Mouse (Mus musculus) retina, adult 2 months (tissue): ENCODE results near the gene Tomm34.

Source experiments
- DNase-seq: peaks from one replicate; pipeline ENCODE4 v3.0.0-alpha.2; 2012; ENCODE audit warnings: low read depth, low spot score

Tomm34 gene

DNA sequence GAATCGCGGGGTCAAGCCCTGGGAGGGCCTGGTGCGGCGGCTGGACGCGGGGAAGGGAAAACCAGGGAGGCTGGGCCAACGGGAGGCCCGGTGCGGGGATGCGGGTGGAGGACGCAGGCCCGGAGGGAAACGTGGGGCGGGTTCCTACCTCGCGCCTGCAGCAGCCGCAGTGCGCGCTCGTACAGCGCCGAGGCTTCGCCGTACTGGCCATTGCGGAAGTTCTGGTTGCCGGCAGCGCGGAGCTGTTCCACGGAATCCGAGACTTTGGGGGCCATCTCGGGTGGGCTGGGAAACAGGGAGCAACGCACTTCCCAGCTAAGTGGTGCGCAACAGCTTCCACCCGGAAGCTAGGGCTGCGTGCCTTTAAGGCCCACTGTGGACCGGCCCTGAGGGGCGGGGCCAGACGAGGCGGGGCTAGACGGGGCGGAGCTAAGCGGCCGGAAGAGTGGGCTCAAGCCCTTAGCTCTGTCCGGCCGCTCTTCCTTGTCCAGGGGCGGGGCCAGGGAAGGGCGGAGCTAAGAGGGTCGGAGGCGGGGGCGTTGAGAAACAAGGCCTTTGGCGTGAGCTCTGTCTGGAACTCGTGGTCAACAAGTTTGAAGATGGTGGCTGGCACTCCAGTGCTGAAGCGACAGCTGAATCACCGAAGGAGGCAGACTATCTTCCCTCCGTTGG lies at the start of gene Tomm34:
Gene Tomm34, minus strand, starts transcription at position 405 of the 672 bp plus-strand sequence.
- peak; percentile 85 for DNase-seq

GRCm38 (mm10) chr2:164119503-164119902 lies 48.5 kb upstream of the Tomm34 start:
- DNase-seq = no peak

DNA sequence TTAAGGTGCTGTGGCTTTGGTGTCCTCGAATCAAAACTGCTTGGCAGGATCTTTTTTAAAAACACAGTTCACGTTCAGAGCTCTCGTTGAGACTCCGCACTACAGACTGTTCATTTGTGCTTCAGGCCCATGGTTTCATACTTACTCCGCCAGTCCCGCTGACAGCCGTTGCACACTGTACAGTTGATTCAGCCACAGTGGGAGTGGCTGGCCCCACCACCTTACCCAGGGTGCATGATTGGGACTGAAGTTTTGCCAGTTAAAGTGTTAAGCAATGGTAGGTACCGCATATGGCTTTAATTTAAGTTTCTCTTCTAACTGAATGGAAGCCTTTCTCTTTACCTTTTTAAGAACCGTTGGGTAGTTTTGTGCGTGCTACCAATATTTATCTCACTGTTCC lies 44.6 kb upstream of the Tomm34 start:
- no peak for DNase-seq

DNA sequence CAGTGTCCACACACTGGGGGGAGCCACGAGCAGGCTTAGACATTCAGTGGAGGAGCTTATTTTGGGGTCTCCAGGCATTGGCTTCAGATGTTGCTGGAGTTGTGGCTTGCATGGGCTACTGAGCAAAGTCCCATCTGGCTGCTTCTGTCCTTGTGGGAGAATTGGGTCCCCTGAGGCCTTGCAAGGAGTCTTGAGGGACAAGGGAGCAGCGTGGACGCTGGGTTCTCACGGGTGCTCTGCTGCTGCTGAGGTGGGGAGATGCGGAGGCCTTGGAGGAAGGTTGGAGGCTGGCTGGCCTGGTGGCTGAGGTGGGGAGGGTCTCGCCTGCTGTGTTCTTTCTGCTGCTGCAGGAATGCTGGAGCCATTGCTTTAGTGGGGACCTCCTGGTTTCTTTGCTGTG lies 43.1 kb upstream of the Tomm34 start:
- DNase-seq = no peak

DNA sequence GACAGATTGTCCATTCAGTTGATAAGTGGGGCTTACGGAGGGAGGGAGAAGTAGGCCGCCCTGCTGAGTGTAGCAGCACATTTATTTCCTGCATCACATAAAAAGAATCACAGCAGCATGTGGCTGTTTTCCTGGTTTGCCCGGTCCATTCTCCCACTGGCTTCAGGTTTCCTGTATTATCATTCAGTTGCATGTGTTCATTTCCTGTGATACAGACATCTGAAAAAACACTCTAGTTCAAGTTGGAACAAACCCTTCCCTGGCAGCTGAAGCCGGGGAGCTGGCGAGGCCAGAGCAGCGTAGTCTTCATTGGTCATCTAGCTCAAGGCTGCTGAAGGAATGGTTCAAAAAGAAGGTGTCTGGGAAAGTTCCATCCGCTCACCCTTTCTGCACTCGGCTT lies 40.6 kb upstream of the Tomm34 start:
- DNase-seq = no peak

DNA sequence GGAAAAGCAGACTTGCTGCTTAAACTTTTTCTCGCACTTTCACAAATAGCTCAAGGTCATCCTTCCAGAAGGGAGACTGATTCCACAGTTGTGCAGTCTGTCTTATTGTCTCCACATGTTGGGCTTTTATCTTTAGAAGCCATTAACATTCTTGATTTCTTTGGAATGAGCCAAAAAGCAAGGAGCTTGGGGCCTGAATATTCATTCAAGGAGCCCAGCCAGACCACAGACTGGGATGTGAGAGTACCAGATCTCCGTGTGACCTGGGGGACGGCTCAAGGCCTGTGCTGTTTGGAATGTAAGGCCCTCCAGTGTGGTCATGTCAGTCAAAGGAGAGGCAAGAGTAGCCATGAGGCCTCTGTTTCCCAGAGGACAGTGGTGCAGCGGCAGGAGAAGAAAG lies 37.5 kb upstream of the Tomm34 start:
- DNase-seq = no peak

DNA sequence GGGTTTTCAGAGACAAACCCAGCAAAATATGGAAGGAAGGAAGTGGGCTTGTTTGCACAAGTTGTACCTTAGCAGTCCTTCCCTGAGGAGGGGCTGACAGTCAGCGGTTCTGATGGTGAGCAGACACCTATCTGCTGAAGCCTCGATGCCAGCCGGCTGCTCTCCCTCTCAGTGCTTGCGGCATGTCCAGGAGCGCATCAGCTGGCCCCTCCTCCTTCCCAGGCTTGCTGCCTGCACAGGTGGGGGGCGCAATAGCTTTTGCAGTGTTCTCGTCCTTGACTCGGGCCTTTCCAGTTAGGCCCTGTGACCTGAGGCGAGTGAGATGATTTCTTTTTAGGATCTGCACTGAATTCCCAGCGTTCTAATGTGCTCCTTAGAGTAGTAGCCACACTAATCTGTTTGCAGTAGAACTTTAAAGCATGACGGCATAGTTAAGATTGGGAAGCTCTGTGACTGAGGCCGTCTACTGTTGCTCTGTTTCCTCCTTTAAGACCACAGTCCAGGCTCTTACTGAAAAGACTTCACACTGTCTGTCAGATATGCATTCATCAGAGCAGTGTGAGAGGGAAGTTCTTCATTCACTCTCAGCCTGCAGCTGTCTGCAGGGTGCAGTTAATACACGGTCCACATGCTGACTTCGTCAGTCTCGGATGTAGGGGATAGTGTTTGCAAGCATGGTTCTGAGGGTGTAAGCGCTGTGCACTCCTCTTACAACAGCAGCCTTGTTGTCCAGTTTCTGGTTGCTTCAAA lies 36.3 kb upstream of the Tomm34 start:
- DNase-seq = no peak

GRCm38 (mm10) chr2:164106287-164107035 lies 35.5 kb upstream of the Tomm34 start:
- DNase-seq = no peak

DNA sequence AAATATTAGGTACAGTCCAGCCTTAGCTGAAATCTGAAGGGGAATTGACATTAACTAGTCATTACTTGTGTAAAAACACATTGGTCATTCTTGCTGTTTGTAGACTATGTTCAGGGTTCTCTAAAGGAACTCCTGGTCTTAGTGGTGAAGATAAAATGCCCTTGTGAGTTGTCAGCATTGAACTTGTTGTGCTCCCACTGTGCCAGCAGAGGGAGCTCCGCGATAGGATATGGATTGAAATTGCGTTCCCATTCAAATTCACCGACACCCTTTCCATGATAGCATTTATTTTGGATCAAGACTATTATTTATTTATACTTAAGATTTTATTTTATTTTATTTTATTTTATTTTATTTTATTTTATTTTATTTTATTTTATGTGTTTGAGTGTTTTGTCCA lies 32.5 kb upstream of the Tomm34 start:
- peak; percentile 37 for DNase-seq

DNA sequence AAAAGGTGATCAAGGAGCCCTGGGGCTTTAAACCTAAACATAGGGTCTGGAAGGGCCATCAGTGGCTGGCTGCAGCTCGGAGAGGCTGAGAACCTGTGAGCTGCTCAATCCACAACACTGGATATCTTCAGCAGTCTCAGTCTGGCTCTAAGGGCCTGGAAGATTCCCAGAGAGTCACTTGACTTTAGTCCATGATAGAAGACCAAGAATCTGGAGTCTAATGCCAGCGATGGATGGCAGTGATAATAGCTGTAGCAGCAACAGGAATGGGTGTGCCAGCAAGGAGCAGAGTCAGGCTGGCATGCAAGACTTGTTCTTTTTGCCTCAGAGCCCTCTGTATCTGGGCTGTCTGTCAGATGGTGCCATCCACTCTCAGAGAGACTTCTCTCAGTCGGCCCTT lies 31.4 kb upstream of the Tomm34 start:
- no peak for DNase-seq

DNA sequence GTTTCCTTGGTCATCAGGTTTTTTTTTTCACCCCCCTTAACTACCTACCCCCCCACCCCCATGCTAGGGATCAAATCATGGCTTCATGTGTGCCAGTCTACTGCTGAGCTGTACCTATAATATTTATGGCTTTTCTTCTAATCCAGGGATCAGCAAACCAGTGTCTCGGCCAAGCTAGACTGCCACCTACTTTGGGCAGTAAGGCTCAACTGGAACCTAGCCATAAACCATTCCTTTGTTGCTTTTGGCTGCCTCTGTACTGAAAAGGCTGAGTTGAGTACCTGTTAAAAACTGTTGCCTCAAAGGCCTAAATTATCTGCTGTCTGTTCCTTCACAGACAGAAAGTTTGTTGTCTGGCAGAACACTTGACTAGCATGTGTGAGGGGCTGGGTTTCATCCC lies 31.0 kb upstream of the Tomm34 start:
- DNase-seq = no peak

DNA sequence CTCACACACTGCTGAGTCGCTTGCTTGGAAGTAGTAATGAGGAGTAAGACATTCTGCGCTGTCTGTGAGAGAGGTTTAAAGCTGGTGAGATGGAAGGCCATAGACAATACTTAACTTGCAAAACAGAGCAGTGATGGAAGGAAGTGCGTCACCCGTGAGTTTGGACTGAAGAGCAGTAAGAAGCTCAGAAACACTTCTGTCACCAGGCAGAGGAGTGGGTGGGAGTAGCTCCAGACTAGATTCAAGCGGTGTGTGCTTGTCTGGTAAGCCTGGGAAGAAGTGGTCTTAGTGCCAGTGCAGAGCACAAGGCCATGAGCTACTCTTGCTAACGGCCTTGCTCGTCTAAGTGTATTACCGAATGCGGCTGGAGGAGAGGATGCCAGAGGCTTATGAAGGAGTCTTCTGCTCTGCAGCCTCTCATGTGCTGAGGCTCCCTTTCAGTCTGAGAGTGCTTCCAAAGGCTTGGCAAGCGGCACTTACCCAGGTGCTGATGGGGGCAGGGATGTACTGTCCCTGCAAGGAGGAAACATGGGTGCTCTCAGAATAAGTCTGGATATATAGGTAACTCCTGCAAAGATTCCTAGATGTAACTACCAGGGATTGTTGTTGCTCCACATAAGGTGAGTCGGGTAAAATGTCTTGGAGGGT lies 27.8 kb upstream of the Tomm34 start:
- no peak for DNase-seq

DNA sequence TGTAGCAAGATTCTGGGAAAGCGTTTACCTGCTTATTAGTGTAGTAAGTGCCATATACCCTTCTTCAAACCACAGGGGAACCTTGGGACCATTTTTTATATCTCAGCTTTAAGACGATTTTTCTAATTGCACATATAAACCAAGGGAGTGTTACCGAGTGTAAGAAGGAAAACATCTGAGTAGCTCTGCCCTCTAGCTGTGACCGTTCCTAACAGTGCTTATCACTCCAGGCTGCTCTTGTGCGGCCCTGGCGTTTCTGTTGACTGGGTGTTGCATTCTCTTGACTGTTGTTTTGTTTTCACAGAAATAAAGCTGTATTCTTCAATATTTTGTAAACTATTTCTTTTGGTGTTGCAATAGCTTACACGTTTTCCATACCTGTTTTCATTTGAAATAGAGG lies 23.2 kb upstream of the Tomm34 start:
- DNase-seq = no peak

DNA sequence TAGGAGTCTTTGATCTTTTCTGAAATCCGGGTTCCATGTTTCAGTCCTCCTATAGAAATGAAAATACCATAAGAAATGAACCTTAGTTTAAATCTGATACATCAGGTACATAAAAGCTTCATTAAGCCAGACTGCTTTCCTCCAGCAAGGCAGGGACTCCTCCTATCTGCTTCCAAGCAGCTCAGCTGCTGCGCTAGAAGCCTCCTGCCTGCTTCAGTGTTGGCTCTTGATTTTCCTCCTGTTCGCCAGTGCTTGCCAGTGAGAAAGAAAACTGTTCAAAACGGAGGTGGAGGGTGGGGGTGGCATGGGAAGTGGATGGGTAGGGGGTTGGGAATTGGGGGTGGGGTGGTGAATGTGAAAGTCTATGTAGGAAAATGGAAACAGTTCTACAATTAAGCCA lies 18.5 kb upstream of the Tomm34 start:
- no peak for DNase-seq

DNA sequence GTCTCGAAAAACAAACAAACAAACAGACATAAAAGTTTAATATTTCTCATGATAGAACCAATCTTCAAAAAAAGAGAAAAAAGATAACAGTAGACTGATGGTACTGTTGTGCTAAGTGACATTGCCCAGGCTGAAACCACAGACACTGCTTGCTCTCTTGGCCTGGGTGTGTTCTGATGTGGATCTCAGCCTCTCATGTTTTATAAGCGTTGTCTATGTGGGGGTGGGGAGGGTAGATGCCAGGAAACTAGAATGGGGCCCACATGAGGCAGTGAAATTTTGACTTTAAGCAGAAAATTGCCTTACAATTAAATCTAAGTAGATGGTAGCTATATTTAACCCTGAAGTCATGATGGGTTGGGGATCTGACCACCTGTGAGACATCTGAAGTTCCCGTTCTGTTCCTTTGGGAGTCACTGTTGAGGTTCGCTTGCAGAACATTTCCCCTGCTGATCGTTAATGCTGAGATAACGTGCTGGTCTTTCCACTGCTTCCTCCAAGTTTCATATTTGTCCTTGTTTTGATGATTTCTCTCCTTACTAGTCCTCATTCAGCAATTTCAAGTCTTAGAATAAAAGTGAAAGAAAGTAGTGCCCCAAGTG lies 16.5 kb upstream of the Tomm34 start:
- DNase-seq = no peak

GRCm38 (mm10) chr2:164084342-164084700 lies 13.4 kb upstream of the Tomm34 start:
- no peak for DNase-seq

GRCm38 (mm10) chr2:164083609-164084341 lies 12.8 kb upstream of the Tomm34 start:
- no peak for DNase-seq

DNA sequence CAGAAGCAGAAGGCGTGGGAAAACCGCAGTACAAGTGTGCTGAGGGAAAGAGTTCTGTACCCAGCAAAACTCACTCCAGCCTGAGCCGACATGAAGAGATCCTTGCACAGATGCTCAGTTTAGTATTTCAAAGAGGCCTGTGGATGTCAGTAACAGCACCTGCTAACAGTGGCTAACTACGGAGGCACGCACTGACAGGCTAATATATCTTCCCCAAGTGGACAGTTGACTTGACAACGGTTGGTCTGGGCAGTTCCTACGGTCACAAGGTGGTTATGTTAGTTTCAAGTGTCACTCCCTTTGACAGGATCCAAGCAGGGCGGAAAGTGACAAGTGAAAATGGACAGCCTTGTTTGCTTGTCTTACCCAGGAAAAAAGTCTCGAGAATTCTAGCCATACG lies 11.2 kb upstream of the Tomm34 start:
- DNase-seq = no peak

- DNase-seq = no peak
Measured at GRCm38 (mm10) chr2:164081577-164081976, 10.6 kb upstream of the Tomm34 start.

GRCm38 (mm10) chr2:164079488-164079887 lies 8.5 kb upstream of the Tomm34 start:
- DNase-seq = no peak

DNA sequence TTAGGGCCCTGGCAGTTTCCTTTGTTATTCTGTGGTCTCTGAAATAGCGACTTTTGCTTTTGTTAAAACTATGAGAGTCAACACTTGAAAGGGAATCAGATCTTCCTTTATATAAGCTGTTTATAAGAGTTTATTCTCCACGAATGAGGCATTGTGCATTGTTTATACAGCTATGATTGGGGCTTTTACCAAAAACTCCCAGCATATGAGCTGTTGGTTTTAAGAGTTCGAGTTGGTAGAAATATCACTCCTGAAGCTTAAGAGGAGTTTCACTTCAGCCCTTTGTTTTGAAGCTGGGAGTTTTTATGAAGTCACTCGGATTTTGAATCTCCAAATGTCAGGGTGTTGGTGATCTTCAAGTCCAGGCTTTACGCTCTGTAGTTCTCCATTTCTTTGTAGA lies 6.9 kb upstream of the Tomm34 start:
- DNase-seq = no peak
